ENCODE assay signal across 20 mouse cellular contexts in genomic region chr8:125299248-125299647, GRCm38 (mm10).
DNase-seq lines count a peak whose midpoint lies in the region; ATAC-seq lines count a peak whose summit lies in the region.
"Had no signal": no experiment of that assay in that cellular context is flagged by ENCODE, and none has a peak within 500 bp of the region (broad histone marks: within the 10 kb centered on the region; RNA-seq: fewer than 3 reads in every experiment).

No protein-coding gene starts in this region.

- H3K27ac ChIP-seq in heart, embryonic 10.5 days, result 0 out of 2 replicates have a peak overlapping the region, but pooled peaks have one; percentile 10
- no peak overlapping the region for H3K27ac ChIP-seq in lung, embryonic 16.5 days (ENCODE audit: low read length)
- H3K27ac ChIP-seq in stomach, embryonic 16.5 days (ENCODE audit: low read length), result no peak overlapping the region
- H3K27ac ChIP-seq: gastrocnemius, adult 2 months; hindbrain, embryonic 12.5 days; liver, embryonic 14.5 days; neural tube, embryonic 15.5 days had no signal

- H3K36me3 ChIP-seq in heart, embryonic 10.5 days, result no peaks in the 10 kb centered on the region
- no peaks in the 10 kb centered on the region for H3K36me3 ChIP-seq in lung, embryonic 16.5 days (ENCODE audit: control insufficient read depth, insufficient read depth, low read length)
- H3K36me3 ChIP-seq in stomach, embryonic 16.5 days (ENCODE audit: control insufficient read depth, insufficient read depth, low read length), result no peaks in the 10 kb centered on the region
- H3K36me3 ChIP-seq: hindbrain, embryonic 12.5 days; neural tube, embryonic 15.5 days had no signal

- ATAC-seq in lung, embryonic 16.5 days (ENCODE audit: low read depth), result peak; percentile 34; the same call in 1 of the 2 replicates
- ATAC-seq in stomach, embryonic 16.5 days (ENCODE audit: insufficient read depth, low FRiP score), result peak; percentile 34; the same call in 1 of the 2 replicates
- ATAC-seq: inflammation-experienced regulatory T-cells, adult 6 months; midbrain, embryonic 16.5 days had no signal

- H3K4me3 ChIP-seq in heart, embryonic 10.5 days, result no peak overlapping the region
- no peak overlapping the region for H3K4me3 ChIP-seq in lung, embryonic 16.5 days (ENCODE audit: low read length)
- H3K4me3 ChIP-seq in stomach, embryonic 16.5 days (replicated peaks; ENCODE audit: low read length), result no peak overlapping the region
- H3K4me3 ChIP-seq: gastrocnemius, adult 2 months; hindbrain, embryonic 12.5 days; megakaryocyte, embryonic 14.5 days; neural tube, embryonic 15.5 days had no signal

- no peaks in the 10 kb centered on the region for H3K9me3 ChIP-seq in heart, embryonic 10.5 days
- no peaks in the 10 kb centered on the region for H3K9me3 ChIP-seq in lung, embryonic 16.5 days (ENCODE audit: control insufficient read depth, low read length)
- H3K9me3 ChIP-seq in stomach, embryonic 16.5 days (replicated peaks; ENCODE audit: control insufficient read depth, low read length), result no peaks in the 10 kb centered on the region
- H3K9me3 ChIP-seq: hindbrain, embryonic 12.5 days; neural tube, embryonic 15.5 days had no signal

- H3K4me2 ChIP-seq in lung, embryonic 16.5 days (ENCODE audit: low read depth, low read length), result no peak overlapping the region
- H3K4me2 ChIP-seq in stomach, embryonic 16.5 days (ENCODE audit: low read depth, low read length), result no peak overlapping the region
- H3K4me2 ChIP-seq: heart, embryonic 11.5 days; hindbrain, embryonic 12.5 days; neural tube, embryonic 15.5 days had no signal

- peaks cover 29% of the 10 kb centered on the region for H3K4me1 ChIP-seq in heart, embryonic 10.5 days
- peaks cover 8% of the 10 kb centered on the region; the same call in 1 of the 2 replicates for H3K4me1 ChIP-seq in lung, embryonic 16.5 days (replicated peaks; ENCODE audit: control insufficient read depth, insufficient read depth, low read length)
- peaks cover 12% of the 10 kb centered on the region for H3K4me1 ChIP-seq in stomach, embryonic 16.5 days (ENCODE audit: control insufficient read depth, insufficient read depth, low read length)
- H3K4me1 ChIP-seq: megakaryocyte, embryonic 14.5 days had no signal

- WGBS in heart, embryonic 10.5 days, result 38% methylated on average over 4 of the region's 4 CpGs
- 14% methylated on average over 4 of the region's 4 CpGs for WGBS in lung, embryonic 16.5 days
- WGBS in stomach, embryonic 16.5 days, result 19% methylated on average over 4 of the region's 4 CpGs

- H3K27me3 ChIP-seq in heart, embryonic 10.5 days (ENCODE audit: insufficient read depth, poor library complexity, severe bottlenecking), result 0 out of 2 replicates have a peak, but pooled peaks cover 6% of the 10 kb centered on the region
- no peaks in the 10 kb centered on the region for H3K27me3 ChIP-seq in lung, embryonic 16.5 days (ENCODE audit: control insufficient read depth, insufficient read depth, low read depth, low read length)
- H3K27me3 ChIP-seq in stomach, embryonic 16.5 days (ENCODE audit: control insufficient read depth, insufficient read depth, low read length), result no peaks in the 10 kb centered on the region

- DNase-seq in heart, embryonic 10.5 days (ENCODE audit: low spot score), result no peak
- DNase-seq in heart, postnatal 4 days, result no peak
- DNase-seq in lung, postnatal 4 days, result no peak
- peak; percentile 13 for DNase-seq in forelimb bud, embryonic 11.5 days (ENCODE audit: low read depth, low spot score)
- DNase-seq in thymus, postnatal 36 days, result no peak
- DNase-seq: adrenal gland, postnatal 10 days; cerebellum, adult 11 months; cerebellum, postnatal 14 days; gastrocnemius, adult 2 months; heart, postnatal 10 days; kidney, adult 9 months had no signal

- no peak overlapping the region for H3K9ac ChIP-seq in lung, embryonic 16.5 days (ENCODE audit: low read length)
- H3K9ac ChIP-seq in stomach, embryonic 16.5 days (ENCODE audit: low read length), result no peak overlapping the region
- H3K9ac ChIP-seq: hindbrain, embryonic 12.5 days; liver, embryonic 14.5 days; neural tube, embryonic 15.5 days had no signal
